Mouse (Mus musculus) megakaryocyte-erythroid progenitor cell, adult 5-6 weeks (primary cell): Measurements from ENCODE around the gene Pitpnm3. TPM values are rescaled to one million over a fixed set of nuclear protein-coding genes. Genes with fewer than 3 reads are reported as not detected.
A peak's percentile ranks its signal among the peaks of the same experiment; 100 is the strongest.

Experiments used
- ATAC-seq: replicated peaks from 2 replicates; pipeline ENCODE4 v1.8.0; 2016; ENCODE audit warnings: mild to moderate bottlenecking, inconsistent platforms; ENCODE audit not compliant: severe bottlenecking, poor library complexity, low FRiP score, low TSS enrichment
- total RNA-seq, 2 experiments: library from RNA; stranded (forward) in 1 of 2; stranded (reverse) in 1 of 2; fragments of 200-1000, 215-1000 nt in 1 of 2; fragments of >200 nt in 1 of 2; fragmentation: Nextera tagmentation in 1 of 2; gene quantifications; 2 replicates each; pipeline ENCODE4 v1.2.3; 2014 to 2017

Gene Pitpnm3
- total RNA-seq, 2 experiments from 2014 or later, result not detected

DNA sequence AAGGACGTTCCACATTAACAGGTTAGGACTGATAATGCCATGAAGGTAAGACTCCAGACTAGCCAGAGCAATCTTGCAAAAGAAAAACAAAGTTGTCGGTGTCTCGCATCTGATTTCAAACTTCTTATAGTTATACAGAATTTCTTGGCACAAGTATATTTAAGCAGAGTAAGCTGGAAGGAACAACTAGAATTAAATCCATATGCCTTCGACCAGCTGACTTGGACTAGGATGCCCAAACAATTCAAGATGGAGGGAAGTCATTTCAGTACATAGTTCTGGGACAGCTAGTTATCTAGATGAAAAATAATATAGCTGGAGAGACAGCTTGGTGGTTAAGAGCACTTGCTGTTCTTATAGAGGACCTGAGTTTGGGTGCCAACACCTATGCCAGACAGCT lies 34.6 kb downstream of the Pitpnm3 start:
- ATAC-seq, result no peak

DNA sequence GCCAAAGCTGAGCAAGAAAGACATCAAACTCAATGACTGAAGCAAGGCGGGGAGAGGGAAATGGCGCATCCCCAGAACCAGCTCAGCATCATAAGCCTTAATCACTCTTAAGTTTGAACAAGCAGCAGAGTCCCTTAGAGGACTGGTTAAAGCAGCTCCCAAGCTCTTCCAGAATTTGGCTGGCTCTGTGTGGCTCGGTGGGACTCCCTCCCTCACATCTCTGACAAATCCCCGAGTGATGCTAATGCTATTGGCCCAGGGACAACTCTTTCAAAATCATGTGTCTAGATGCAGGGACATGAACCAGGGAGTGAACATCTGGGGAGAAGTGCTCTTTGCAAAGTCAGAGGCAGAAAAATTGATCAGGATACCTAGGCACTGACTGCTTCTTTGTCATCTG lies 36.4 kb downstream of the Pitpnm3 start:
- ATAC-seq, result no peak

GRCm38 (mm10) chr11:72098027-72098426 lies 37.6 kb downstream of the Pitpnm3 start:
- ATAC-seq, result no peak

GRCm38 (mm10) chr11:72095994-72096393 lies 39.6 kb downstream of the Pitpnm3 start:
- ATAC-seq, result no peak

DNA sequence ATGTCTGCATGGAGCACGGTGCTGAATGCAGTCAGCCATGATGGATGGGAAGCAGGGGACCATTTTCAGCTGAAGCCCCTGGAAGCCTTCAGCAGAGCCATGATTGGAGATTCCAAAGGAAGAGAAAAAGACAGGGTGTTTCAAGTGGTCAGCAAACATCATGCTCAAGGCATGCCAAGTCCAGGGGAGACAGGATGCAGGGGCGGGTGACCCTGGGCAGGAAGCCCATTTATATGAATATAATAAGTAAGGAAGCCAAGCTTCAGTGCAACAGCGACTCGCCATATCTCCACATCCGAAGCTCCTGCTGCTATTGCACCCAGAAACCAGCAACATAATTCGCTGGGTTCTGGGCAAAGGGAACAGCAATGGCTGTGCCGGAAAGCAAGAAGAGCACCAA lies 41.1 kb downstream of the Pitpnm3 start:
- no peak for ATAC-seq

- no peak for ATAC-seq
These were observed 43.2 kb downstream of the Pitpnm3 start for GRCm38 (mm10) chr11:72092390-72092789.

DNA sequence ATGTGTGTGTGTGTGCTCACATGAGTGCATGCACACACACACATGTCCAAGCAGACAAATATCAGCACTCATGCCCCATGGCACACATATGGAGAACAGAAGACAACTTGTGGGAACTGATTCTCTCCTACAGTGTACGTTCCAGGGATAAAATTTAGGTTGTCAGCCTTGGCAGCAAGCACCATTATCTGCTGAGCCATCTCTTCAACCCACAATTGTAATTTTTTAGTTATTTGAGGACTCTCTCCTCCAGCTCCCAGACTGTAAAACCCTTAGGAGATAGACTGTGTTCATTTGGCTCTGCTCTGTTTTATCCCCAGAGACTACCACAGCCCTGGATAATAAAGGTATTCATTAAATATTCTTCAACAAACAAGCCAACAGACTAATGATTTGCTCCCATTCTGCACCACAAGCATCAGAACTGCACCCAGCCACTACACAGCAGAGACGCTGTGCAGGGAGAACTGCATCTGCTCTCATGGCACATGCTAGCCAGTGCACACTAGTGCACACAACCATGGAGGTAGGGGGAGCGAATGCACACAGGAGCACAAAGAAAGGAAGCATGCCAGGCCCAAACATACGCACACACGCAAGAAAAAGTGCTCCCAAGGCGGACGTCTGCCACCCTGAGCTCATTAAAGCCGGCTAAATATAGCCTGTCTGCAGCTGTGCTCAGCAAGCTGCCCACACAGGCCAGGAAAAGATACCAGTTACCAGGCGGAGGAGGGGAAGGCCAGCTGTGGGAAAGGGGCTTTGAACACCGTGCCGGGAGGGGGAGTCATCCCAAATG lies 49.1 kb downstream of the Pitpnm3 start:
- no peak for ATAC-seq

DNA sequence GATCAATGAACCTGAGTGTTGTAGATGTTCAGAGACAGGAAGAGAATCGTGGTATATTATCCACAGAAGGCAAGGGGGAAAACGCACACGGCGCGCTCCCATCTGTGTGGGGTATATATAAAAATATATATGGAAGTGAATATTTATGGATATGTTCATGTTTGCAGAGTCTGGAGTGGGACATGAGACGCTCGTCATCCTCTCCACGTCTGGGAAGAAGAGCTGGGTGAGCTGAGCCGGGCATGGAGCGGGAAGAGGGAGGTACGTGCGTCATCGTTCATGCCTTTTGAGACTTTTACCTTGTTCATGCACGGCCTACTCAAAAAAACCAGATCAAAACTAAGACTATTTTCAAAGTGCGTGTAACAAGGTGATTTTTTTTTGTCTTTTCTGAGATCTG lies 51.2 kb downstream of the Pitpnm3 start:
- no peak for ATAC-seq

GRCm38 (mm10) chr11:72082601-72083000 lies 53.0 kb downstream of the Pitpnm3 start:
- no peak for ATAC-seq

DNA sequence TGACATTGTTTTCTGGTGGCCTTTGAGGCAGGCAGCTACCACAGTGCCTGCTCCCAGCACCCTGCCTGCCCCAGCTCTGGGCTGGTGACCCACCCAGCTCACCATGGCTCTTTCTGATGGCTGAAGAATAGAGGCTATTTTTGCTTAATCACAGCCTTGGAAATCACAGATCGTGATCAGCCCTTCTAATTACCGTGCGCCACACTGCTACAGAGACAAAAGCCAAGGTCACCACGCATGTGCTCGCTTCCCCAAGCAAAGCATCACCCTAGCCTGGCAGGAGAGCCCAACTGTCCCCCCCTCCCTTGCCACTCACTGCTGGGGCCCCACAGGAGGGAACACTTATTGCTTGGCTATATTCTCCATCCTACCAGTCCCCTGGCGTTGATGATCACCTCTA lies 55.1 kb downstream of the Pitpnm3 start:
- no peak for ATAC-seq

DNA sequence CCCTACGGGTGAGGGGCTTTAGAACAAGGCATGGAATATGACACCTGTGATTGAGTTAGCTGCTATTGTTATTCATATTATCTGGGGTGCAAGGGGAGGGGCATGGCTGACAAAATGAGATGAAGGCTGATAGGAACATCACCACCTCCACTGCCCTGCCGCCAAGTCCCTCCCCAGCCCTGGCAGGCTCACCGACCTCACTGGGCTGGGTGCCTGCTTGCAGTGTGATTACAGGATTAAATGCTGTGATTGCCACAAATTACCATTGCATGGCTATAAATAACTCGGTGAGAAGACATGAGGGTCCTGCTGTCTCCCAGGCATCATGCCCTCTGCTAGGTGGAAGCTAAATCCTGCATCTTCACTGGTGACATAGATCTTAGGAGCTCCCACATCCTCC lies 56.9 kb downstream of the Pitpnm3 start:
- no peak for ATAC-seq

GRCm38 (mm10) chr11:72078056-72078455 lies 57.5 kb downstream of the Pitpnm3 start:
- ATAC-seq, result no peak

DNA sequence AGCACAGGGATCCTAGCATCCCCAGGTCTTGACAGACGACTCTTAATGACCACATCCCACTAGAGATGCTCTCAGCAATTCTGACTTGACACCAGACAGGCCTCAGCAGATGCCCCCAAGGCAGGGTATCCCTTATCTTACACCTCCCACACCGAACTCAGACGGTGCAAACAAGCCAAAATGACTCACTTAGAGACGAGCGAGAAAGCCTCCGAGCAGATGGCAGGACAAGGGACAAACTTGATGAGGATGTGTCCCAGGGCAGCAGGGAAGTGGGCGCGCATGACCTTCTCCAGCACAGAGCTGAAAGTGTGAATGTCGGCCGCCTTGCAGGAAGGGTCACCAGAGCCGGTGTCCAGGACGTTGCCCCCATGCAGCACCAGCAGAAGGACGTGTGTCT lies 61.3 kb downstream of the Pitpnm3 start:
- no peak for ATAC-seq

- 0 out of 2 replicates have a peak, but pooled peaks have one; percentile 56 for ATAC-seq
These were observed 63.2 kb downstream of the Pitpnm3 start for GRCm38 (mm10) chr11:72072331-72072905.

DNA sequence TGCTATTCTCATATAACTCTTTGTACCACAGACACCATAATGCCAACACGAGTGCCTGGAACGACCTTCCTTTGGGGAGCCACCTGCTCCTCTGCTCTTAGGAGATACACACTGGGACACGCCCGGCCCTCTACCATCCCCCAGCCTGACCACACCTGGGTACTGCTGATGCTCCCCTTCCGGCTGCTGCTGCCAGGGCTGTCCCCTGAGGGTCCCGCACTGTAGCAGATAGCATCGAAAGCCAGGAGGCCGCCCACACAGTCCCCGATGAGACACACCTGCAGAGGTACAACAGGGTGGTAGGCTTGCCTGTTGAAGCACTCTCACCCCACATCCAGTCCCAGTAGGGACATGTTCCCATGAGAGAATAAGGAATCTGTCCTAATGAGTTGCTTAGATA lies 64.8 kb downstream of the Pitpnm3 start:
- ATAC-seq, result no peak

GRCm38 (mm10) chr11:72068026-72068425 lies 67.6 kb downstream of the Pitpnm3 start:
- no peak for ATAC-seq

- no peak for ATAC-seq
These were observed 68.3 kb downstream of the Pitpnm3 start for GRCm38 (mm10) chr11:72067326-72067725.

- peak; percentile 65 for ATAC-seq
These were observed 69.2 kb downstream of the Pitpnm3 start for GRCm38 (mm10) chr11:72066330-72066729.

GRCm38 (mm10) chr11:72065103-72065502 lies 70.5 kb downstream of the Pitpnm3 start:
- no peak for ATAC-seq

DNA sequence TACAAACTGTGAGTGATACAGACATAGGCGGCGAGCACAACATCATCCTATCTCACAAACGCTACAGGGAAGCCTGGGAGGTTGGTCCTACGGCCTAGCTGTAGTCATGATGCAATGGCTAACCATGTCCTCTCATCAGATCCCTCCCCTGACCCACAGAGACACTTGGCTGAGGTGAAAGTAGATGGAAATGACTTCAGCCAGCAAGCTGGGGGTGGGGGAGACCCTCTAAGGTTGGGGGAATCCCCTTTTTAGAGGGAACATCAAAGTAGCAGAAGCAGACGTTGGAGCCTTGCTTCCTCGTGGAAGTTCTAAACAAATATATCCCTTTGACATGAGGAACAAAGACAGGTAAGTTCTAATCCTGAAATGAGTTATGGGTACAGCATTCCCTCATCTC lies 71.2 kb downstream of the Pitpnm3 start:
- no peak for ATAC-seq

DNA sequence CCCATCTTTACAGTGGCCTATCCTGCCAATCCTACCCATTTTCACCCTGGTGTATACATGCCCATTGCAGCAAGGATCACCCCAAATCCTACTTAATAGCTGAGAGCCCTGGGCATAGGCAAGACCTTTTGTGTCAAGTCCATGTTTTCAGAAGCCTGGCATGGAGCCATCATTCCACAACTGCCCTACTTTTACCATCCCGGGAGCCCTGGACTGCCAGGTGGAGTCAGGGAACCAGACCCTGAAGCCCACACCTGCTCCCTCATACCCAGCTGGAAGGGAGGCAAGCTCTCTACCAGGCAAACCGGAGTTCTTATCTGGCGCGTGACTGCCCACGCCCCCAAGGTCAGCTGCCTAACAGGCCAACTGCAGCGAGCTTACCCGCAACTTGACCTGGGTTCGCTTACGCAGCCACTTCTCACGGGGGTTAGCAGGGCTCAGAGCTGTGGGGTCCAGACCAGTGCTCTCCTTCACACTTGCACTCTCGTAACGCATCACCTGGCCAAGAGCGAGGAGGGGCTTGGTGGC lies 74.4 kb downstream of the Pitpnm3 start:
- ATAC-seq, result no peak
